Mouse (Mus musculus): Measurements from ENCODE around the gene Samhd1. TPM values are rescaled to one million over a fixed set of nuclear protein-coding genes. Genes with fewer than 3 reads are reported as not detected.

Samhd1 gene
- polyA plus RNA-seq, 1 experiment from 2014 or later, result 27.5 TPM

GRCm38 (mm10) chr2:157069355-157069735, 65.7 kb downstream of the Samhd1 start:
- WGBS, result 69% methylated on average over 3 of the region's 3 CpGs
- peaks cover 14% of the 10 kb centered on the region; the same call in 1 of the 2 replicates for H3K4me1 ChIP-seq (ENCODE audit: control insufficient read depth, insufficient read depth, low read length)
- DNase-seq (ENCODE audit: low spot score) (no peak), ATAC-seq (ENCODE audit: insufficient number of reproducible peaks, low FRiP score, low TSS enrichment, low read depth) (no peak)
- no peak overlapping the region for H3K27ac ChIP-seq (replicated peaks; ENCODE audit: low read depth, low read length)
- no peak overlapping the region for H3K4me3 ChIP-seq (ENCODE audit: low read depth, low read length)
- no peaks in the 10 kb centered on the region for H3K9me3 ChIP-seq (ENCODE audit: control insufficient read depth, low read length)
- H3K4me2 ChIP-seq (ENCODE audit: low read depth, severe bottlenecking), result no peak overlapping the region
- H3K27me3 ChIP-seq (ENCODE audit: control insufficient read depth, insufficient read depth, low read length), result no peaks in the 10 kb centered on the region
- H3K9ac ChIP-seq (ENCODE audit: low read length), result no peak overlapping the region
- peaks cover 6% of the 10 kb centered on the region for H3K36me3 ChIP-seq (ENCODE audit: control insufficient read depth, insufficient read depth, low read length)

- Histone ChIP-seq H3K27ac (replicated peaks; ENCODE audit: low read depth, low read length) (no peak overlapping the region), H3K9me3 (ENCODE audit: control insufficient read depth, low read length) (no peaks in the 10 kb centered on the region), H3K9ac (ENCODE audit: low read length) (no peak overlapping the region), H3K4me1 (ENCODE audit: control insufficient read depth, insufficient read depth, low read length) (0 out of 2 replicates have a peak, but pooled peaks cover 11% of the 10 kb centered on the region), H3K4me2 (ENCODE audit: low read depth, severe bottlenecking) (no peak overlapping the region), H3K27me3 (ENCODE audit: control insufficient read depth, insufficient read depth, low read length) (no peaks in the 10 kb centered on the region), H3K36me3 (ENCODE audit: control insufficient read depth, insufficient read depth, low read length) (peaks cover 6% of the 10 kb centered on the region), H3K4me3 (ENCODE audit: low read depth, low read length) (no peak overlapping the region)
- DNase-seq (ENCODE audit: low spot score) (no peak), ATAC-seq (ENCODE audit: insufficient number of reproducible peaks, low FRiP score, low TSS enrichment, low read depth) (no peak)
- WGBS, result 81% methylated on average over 14 of the region's 14 CpGs
Measured at GRCm38 (mm10) chr2:157068701-157069354, 66.2 kb downstream of the Samhd1 start.

- Histone ChIP-seq H3K4me1 (ENCODE audit: control insufficient read depth, insufficient read depth, low read length) (0 out of 2 replicates have a peak, but pooled peaks cover 3% of the 10 kb centered on the region), H3K27me3 (ENCODE audit: control insufficient read depth, insufficient read depth, low read length) (no peaks in the 10 kb centered on the region), H3K27ac (replicated peaks; ENCODE audit: low read depth, low read length) (no peak overlapping the region), H3K9me3 (ENCODE audit: control insufficient read depth, low read length) (no peaks in the 10 kb centered on the region), H3K36me3 (ENCODE audit: control insufficient read depth, insufficient read depth, low read length) (no peaks in the 10 kb centered on the region), H3K4me2 (ENCODE audit: low read depth, severe bottlenecking) (no peak overlapping the region), H3K4me3 (ENCODE audit: low read depth, low read length) (no peak overlapping the region), H3K9ac (ENCODE audit: low read length) (no peak overlapping the region)
- DNase-seq (ENCODE audit: low spot score) (no peak), ATAC-seq (ENCODE audit: insufficient number of reproducible peaks, low FRiP score, low TSS enrichment, low read depth) (no peak)
- WGBS, result 82% methylated on average over 7 of the region's 7 CpGs
Measured at GRCm38 (mm10) chr2:157066731-157067430, 68.2 kb downstream of the Samhd1 start.

- no peak overlapping the region for H3K4me3 ChIP-seq (ENCODE audit: low read depth, low read length)
- H3K27ac ChIP-seq (replicated peaks; ENCODE audit: low read depth, low read length), result no peak overlapping the region
- H3K4me1 ChIP-seq (ENCODE audit: control insufficient read depth, insufficient read depth, low read length), result no peaks in the 10 kb centered on the region
- H3K4me2 ChIP-seq (ENCODE audit: low read depth, severe bottlenecking), result no peak overlapping the region
- 0 out of 2 replicates have a peak, but pooled peaks cover 2% of the 10 kb centered on the region for H3K36me3 ChIP-seq (ENCODE audit: control insufficient read depth, insufficient read depth, low read length)
- DNase-seq (ENCODE audit: low spot score) (no peak), ATAC-seq (ENCODE audit: insufficient number of reproducible peaks, low FRiP score, low TSS enrichment, low read depth) (no peak)
- H3K9ac ChIP-seq (ENCODE audit: low read length), result no peak overlapping the region
- H3K9me3 ChIP-seq (ENCODE audit: control insufficient read depth, low read length), result no peaks in the 10 kb centered on the region
- 80% methylated on average over 7 of the region's 7 CpGs for WGBS
- no peaks in the 10 kb centered on the region for H3K27me3 ChIP-seq (ENCODE audit: control insufficient read depth, insufficient read depth, low read length)
Measured at GRCm38 (mm10) chr2:157065879-157066226, 69.2 kb downstream of the Samhd1 start.

- Histone ChIP-seq H3K4me1 (ENCODE audit: control insufficient read depth, insufficient read depth, low read length) (no peaks in the 10 kb centered on the region), H3K9me3 (ENCODE audit: control insufficient read depth, low read length) (no peaks in the 10 kb centered on the region), H3K9ac (ENCODE audit: low read length) (no peak overlapping the region), H3K27me3 (ENCODE audit: control insufficient read depth, insufficient read depth, low read length) (no peaks in the 10 kb centered on the region), H3K36me3 (ENCODE audit: control insufficient read depth, insufficient read depth, low read length) (peaks cover 2% of the 10 kb centered on the region; the same call in 1 of the 2 replicates), H3K27ac (replicated peaks; ENCODE audit: low read depth, low read length) (no peak overlapping the region), H3K4me2 (ENCODE audit: low read depth, severe bottlenecking) (no peak overlapping the region), H3K4me3 (ENCODE audit: low read depth, low read length) (no peak overlapping the region)
- ATAC-seq (ENCODE audit: insufficient number of reproducible peaks, low FRiP score, low TSS enrichment, low read depth) (no peak), DNase-seq (ENCODE audit: low spot score) (no peak)
- WGBS, result 84% methylated on average over 14 of the region's 14 CpGs
Measured at GRCm38 (mm10) chr2:157064978-157065878, 69.8 kb downstream of the Samhd1 start.

- no peak overlapping the region for H3K9ac ChIP-seq (ENCODE audit: low read length)
- H3K4me1 ChIP-seq (ENCODE audit: control insufficient read depth, insufficient read depth, low read length), result peaks cover 4% of the 10 kb centered on the region
- ATAC-seq (ENCODE audit: insufficient number of reproducible peaks, low FRiP score, low TSS enrichment, low read depth), result no peak
- no peaks in the 10 kb centered on the region for H3K27me3 ChIP-seq (ENCODE audit: control insufficient read depth, insufficient read depth, low read length)
- no peak overlapping the region for H3K27ac ChIP-seq (replicated peaks; ENCODE audit: low read depth, low read length)
- no peak overlapping the region for H3K4me2 ChIP-seq (ENCODE audit: low read depth, severe bottlenecking)
- no peak for DNase-seq (ENCODE audit: low spot score)
- H3K9me3 ChIP-seq (ENCODE audit: control insufficient read depth, low read length), result no peaks in the 10 kb centered on the region
- peaks cover 8% of the 10 kb centered on the region; the same call in 1 of the 2 replicates for H3K36me3 ChIP-seq (ENCODE audit: control insufficient read depth, insufficient read depth, low read length)
- WGBS, result 81% methylated on average over 7 of the region's 7 CpGs
- H3K4me3 ChIP-seq (ENCODE audit: low read depth, low read length), result no peak overlapping the region
Measured at GRCm38 (mm10) chr2:157064136-157064535, 70.9 kb downstream of the Samhd1 start.

GRCm38 (mm10) chr2:157063241-157063700, 71.8 kb downstream of the Samhd1 start:
- Histone ChIP-seq H3K27me3 (ENCODE audit: control insufficient read depth, insufficient read depth, low read length) (no peaks in the 10 kb centered on the region), H3K27ac (replicated peaks; ENCODE audit: low read depth, low read length) (no peak overlapping the region), H3K9me3 (ENCODE audit: control insufficient read depth, low read length) (no peaks in the 10 kb centered on the region), H3K4me3 (ENCODE audit: low read depth, low read length) (no peak overlapping the region), H3K36me3 (ENCODE audit: control insufficient read depth, insufficient read depth, low read length) (peaks cover 8% of the 10 kb centered on the region; the same call in 1 of the 2 replicates), H3K4me2 (ENCODE audit: low read depth, severe bottlenecking) (no peak overlapping the region), H3K4me1 (ENCODE audit: control insufficient read depth, insufficient read depth, low read length) (peaks cover 13% of the 10 kb centered on the region), H3K9ac (ENCODE audit: low read length) (no peak overlapping the region)
- no peak for DNase-seq (ENCODE audit: low spot score)
- 73% methylated on average over 4 of the region's 4 CpGs for WGBS
- no peak for ATAC-seq (ENCODE audit: insufficient number of reproducible peaks, low FRiP score, low TSS enrichment, low read depth)

All from limb, embryonic 11.5 days (tissue).